Mouse (Mus musculus): ENCODE results near the gene Cit.
"Not testable (repeated sequence)": the region's sequence is repeated elsewhere in the genome, so short reads cannot be mapped to it uniquely, and the experiment has no call there.

The Cit gene

DNA sequence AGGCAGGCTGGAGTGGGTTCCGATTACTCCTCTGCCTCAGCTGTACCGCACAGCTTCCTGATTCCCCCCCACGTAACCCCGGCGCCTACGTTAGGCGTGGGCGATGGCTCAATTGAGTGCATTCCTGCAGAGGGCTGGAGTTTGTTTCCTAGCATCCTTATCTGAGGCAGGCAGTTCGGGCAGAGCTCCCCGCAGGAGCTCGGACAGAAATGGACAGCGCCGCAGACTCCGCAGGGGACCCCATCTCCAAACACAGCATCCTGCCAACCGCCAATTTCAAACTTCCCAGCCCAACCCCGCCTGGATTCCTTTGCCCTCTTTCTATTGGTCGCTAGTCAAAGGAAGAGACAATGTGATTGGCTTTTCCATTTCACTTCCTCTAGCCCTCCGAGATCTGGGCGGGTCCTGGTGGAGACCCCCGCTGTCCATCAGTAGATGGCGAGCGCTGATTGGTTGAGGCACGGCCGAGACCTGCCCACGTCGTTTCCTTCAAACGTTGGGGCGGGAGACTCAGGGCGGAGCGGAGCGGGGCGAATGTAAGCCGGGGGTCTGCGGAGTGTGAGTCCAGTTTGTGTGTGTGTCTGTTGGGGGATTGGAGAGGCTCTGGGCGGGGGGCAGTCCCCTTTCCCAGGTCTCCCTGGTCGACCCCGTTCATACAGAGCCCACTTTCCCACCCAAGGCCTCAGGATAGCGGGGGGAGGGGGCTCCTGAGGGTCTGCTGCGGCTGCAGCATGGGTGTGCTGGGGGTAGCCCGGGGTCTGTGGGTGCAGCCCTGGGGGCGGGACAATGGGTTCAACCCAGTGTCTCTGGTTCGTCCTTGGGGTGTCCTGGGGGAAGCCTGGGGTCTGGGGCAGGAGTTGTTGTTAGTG, at the start of gene Cit:
Gene Cit (plus strand): TSS at position 513 of the 869 bp plus-strand sequence.
- DNase-seq (ENCODE audit: low read depth, low spot score): peak; percentile 98

DNA sequence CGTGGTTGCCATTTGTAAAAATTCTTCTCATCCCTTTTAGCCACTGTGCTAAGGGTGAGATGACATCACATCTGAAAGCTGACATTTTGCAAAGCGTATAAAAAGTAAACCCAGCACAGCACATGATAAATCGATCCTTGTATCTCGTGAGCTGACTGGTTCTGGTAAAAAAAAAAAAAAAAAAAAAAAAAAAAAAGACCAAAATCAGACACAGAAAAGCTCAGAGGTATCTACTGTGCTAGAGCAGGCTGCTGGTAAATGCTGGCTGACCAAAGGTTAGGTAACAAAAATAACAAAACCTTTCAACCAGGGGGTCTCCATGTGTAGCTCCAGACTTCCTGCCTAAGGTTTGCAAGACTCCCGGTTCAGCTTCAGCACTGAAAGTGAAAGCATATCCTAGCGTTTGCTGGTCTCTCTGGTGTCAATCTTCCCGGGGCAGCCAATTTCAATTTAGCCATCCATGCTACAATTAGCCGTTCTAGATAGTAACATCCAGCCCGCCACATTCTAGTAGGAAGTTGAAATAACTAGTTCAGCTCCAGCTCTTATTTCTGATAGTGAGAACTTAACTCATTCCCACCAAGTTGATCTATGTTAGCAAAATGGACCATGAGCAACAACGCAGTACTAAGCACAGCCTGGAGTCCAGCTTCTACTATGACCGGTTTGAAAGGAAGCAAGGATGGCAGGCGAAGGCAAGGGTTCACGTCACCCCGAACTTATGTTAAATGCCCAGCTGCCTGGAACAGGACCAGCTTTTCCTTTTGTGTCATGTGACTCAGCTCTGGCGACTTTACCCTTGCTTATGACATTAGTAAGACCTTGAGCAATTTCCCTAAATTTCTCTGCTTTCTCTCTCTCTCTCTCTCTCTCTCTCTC, 45.8 kb upstream of the Cit start:
- DNase-seq (ENCODE audit: low read depth, low spot score): no peak

DNA sequence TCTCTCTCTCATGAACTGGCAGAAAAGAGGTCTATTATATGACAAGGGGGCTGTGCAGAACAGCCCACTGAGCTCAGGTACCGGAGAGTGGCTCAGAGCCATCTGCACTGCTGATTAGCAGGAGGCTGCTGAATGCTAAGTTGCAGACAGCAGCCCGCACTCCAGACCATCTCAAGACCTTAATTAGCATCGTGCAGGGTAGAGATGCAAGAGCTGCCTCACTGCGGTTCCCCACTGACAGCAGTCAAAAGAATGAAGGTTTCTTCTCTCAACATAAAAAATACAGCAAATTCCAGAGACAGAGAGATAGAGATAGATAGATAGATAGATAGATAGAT, 45.2 kb upstream of the Cit start:
- no peak for DNase-seq (ENCODE audit: low read depth, low spot score)

DNA sequence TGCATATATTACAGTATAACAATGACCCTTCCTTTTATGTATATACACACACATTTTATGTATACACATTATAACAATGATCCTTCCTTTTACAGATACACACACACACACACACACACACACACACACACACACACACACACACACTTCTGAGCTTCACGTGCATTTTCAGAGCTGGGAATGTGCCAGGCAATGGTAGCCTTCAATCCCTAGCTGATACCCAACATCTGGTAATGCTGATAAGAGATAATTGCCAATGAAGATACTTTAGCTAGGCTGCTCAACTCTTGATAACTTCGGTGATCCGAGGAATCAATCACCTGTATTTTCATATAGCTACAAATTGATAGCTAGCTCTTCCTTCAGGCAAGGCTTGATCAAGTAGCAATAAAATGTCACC, 32.8 kb upstream of the Cit start:
- no peak for DNase-seq (ENCODE audit: low read depth, low spot score)

DNA sequence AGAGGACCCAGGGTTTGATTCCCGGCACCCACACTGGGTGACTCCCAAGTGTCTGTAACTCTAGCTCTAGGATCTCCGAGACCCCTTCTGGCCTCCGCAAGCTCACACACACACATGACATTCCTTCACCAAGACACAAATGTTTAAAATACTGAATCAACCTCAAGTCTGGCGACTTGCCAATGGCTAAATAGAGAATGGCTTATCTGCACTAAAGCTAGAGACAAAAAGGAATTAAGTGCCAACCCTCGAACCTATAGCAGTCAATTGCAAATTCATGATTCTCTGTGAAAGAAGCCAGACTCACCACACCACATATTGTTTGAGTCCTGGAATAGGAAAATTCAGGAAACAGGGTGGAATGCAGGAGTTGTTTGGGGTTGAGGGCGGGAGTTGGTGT, 28.1 kb upstream of the Cit start:
- DNase-seq (ENCODE audit: low read depth, low spot score): no peak

DNA sequence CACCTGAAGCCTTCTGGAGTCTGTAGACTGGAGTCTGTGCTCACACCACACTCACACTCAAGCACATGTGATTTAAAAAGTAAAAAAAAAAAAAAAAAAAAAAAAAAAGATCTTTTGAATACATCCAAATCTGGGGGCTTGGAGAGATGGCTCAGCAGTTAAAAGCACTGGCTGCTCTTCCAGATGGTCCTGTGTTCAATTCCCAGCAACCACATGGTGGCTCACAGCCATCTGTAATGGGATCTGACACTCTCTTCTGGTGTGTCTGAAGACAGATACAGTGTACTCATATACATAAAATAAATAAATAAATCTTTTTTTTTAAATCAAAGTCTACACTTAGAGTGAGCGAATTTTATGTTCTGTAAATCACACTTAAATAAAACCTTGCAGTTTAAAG, 27.4 kb upstream of the Cit start:
- DNase-seq (ENCODE audit: low read depth, low spot score): not testable (repeated sequence)

DNA sequence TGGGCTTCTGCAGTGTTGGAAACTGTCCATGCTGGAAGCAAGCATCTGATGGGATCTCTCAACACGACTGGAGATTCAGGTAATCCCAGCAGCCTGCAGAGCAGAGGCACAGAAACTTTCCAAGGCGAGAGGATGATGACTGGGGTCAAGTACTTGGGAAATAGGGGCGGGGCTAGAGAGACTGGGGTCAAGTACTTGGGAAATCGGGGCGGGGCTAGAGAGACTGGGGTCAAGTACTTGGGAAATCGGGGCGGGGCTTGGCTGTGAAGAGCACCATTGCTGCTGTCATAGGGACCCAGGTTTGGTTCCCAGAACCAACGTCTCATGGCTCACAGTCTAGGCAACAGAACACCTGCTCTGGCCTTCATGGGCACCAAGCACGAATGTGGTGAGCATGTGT, 25.1 kb upstream of the Cit start:
- peak; percentile 85 for DNase-seq (ENCODE audit: low read depth, low spot score)

DNA sequence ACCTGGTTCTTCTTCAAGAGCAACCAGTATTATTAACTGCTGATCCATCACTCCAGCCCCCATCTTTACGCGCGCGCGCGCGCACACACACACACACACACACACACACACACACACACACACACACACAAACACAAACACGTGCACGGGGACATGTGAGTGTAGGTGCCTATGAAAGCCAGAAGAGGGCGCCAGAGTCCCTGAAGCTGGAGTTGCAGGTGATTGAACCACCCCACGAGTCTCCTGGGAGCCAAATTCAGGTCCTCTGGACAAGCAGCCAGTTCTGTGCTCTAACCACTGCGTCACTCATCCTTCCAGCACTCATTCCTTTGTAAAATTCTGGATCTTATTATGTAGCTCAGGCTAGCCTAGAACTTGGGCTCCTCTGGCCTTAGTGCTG, 23.9 kb upstream of the Cit start:
- peak; percentile 78 for DNase-seq (ENCODE audit: low read depth, low spot score)

DNA sequence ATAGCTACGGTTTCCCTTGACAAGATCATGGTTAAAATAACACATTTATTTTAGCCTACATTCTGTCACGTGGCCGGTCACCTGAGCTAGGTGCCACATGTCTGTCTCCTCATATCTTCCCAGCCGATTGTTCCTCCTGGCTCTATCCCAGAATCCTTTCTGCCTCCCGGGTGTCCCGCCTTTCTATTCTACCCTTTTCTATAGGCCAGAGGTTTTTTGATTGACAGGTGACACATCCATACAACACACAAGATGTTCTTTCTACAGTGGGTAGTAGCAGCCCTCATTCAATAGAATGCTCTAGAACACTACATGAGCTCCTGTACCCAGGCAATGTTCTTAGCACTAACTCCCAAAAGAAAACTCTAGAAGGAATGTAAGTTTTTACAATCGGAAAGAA, 23.2 kb upstream of the Cit start:
- peak; percentile 64 for DNase-seq (ENCODE audit: low read depth, low spot score)

DNA sequence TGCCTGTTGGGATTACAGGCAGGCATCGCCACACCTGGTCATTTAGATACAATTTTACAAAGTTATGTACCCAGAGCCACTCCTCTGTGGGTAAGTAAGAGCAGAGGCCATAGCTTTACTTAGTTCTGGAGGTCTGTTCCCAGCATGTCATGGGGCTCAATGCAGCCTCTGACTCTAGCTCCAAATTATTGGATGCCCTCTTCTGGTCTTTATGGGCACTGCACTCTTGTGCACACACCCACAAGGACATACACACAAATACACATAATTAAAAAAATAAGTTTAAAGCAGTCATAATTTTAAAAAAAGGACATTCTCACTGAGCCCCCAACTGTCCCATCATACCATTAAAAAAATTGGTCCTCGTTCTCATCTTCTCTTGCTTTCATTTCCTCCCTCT, 12.3 kb upstream of the Cit start:
- no peak for DNase-seq (ENCODE audit: low read depth, low spot score)

DNA sequence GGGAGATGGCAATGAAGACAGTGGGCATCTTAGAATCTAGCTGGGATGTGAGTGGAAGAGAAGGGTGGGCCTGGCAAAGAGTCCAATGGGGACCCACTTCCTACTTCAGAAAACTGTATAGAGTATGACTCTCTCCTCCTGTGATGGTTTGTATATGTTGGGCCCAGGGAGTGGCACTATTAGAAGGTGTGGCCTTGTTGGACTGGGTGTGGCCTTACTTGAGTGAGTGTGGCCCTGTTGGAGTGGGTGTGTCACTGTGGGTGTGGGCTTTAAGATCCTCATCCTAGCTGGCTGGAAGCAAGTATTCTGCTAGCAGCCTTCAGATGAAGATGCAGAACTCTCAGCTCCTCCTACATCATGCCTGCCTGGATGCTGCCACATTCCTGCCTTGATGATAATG, 11.3 kb upstream of the Cit start:
- peak; percentile 38 for DNase-seq (ENCODE audit: low read depth, low spot score)

DNA sequence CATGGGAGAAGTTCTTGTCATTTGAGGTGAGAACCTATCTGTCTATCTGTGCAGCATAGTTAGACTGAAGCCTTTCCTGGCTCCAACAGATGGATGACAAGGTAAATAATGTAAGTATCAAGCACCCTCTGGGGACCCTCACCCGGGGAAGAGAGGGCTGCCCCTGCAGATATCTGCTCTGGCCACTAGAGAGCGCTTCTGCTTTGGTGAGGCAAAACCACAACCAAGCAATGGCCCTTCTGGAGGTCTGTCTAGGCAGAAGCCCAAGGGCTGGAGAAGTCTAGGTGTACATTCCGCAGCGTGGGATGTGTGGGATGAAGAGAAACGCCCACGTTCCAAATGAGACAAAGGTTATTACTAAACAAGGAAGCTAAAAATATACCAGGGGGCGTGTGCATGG, 9.8 kb upstream of the Cit start:
- DNase-seq (ENCODE audit: low read depth, low spot score): peak; percentile 57

DNA sequence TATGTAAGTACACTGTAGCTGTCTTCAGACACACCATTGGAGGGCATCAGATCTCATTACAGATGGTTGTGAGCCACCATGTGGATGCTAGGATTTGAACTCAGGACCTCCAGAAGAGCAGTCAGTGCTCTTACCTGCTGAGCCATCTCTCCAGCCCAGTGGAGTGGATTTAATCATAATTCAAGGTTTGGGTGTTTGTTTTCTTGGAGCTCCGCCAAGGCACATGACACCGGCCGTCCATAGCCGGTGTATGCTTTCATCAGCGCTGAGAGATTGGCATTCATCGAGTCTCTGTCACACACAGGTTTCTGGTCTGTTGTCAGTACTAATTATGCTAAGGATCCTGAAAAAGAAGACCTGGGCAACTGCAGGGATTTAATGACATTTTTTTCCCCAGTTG, 7.0 kb upstream of the Cit start:
- no peak for DNase-seq (ENCODE audit: low read depth, low spot score)

DNA sequence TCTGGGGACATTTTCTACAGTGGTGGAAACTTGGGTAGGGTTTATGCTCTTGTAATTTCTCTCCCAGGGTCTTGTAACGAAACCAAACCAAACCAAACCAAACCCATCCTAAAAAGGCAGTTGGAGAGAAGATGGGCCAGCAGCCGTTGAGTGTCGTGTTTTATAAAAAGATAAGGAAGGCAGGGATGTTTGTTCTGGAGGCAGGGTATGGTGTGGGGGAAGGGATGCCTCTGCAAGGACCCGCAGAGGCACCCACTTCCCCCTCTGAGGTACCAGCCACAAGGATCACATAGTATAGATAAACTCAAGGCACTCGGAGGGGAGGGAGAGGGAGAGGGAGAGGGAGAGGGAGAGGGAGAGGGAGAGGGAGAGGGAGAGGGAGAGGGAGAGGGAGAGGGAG, 4.6 kb upstream of the Cit start:
- DNase-seq (ENCODE audit: low read depth, low spot score): no peak

DNA sequence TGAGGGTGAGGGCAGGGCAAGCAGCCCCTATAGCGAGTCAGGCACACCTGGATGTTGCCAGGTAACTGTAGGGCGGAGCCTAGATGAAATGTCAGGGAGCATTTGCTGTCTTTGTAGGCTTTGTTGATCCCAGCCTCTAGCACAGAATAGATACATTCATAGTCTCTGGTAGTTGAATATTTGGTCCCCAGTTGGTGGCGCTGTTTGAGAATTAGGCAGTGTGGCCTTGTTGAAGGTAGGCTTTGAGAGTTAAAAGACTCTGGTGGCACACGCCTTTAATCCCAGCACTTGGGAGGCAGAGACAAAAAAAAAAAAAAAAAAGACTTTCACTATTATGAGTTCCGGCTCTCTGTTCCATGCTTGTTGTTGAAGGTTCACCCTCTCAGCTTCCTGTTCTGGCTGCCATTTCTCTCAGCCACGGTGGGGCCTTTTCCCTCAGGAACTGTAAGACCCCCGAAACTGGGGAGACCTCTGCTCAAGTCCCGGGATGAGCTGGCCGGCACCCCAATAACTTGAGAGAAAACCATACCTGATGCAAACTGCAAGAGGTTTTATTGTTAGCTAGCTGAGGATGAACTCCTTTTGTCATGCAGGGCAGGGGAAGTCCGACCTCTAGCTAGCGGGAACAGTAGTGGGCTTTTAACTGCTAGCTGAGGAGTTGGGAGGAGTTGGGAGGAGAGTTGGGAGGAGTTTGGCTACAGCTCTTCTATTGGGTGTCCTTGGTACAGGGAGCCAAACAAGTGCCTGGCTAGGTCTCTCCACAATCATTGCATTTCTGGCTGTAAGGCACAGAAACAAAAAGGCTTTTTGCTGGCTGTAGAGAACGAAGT, 3.9 kb upstream of the Cit start:
- peak; percentile 90 for DNase-seq (ENCODE audit: low read depth, low spot score)

DNA sequence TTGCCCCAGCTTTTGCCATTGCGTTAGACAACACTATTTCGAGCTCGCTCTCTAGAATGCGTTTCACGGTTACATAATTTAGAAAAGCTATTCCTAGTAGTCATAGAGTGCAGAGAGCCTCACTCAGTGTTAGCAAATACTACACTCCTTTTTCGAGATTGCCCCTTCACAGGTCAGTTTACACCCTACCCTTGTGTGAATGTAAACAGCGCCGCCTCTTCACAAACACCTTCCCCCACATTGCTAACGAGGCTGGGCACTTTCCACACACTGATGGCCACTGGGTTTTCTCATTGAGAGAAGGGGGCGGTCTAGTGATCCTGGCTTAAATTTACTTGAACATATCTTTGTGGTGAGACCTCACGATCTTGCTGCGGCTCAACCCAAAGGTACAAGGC, 711 bp upstream of the Cit start:
- no peak for DNase-seq (ENCODE audit: low read depth, low spot score)

DNA sequence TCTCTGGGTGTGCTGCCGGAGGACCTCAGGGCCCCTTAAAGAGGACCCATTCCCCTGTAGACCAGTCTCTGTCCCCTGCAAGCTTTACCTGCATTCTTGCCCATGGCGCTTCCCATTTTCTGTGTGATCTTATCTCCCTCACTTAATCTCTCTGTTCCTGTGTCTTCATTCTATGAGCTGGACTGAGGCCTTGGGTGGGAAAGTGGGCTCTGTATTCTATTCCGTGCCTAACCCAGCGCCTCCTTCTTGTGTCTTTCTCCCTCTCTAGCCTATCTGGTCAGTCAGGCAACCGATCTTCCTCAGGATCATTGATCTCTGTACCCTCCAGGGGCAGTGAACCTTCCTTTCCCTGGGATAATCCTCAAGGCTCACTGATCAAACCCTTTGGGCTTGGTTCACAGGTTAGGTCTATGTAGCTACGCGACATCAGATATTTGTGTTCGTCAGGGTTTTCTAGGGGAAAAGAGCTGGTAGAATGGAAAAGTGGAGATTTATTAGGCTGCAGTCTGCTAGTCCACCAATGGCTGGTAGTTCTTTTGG, 627 bp downstream of the Cit start:
- DNase-seq (ENCODE audit: low read depth, low spot score): no peak

DNA sequence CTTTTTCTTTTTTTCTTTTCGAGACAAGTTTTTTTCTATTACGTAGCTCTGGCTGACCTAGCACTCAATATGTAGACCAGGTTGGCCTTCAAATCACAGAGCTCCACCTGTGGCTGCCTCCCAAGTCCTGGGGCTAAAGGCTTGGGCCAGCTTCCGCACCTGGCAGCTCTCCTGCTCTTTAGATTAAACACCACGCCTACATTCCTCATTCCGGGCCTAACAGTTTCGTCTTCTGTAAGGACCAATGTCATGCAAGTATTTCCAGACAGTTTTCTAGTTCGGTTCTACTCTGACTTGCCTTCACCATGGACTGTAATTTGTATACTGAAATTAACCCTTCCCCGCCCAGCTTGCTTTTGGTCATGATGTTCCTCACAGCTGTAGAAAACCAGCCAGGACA, 2.1 kb downstream of the Cit start:
- peak; percentile 50 for DNase-seq (ENCODE audit: low read depth, low spot score)

DNA sequence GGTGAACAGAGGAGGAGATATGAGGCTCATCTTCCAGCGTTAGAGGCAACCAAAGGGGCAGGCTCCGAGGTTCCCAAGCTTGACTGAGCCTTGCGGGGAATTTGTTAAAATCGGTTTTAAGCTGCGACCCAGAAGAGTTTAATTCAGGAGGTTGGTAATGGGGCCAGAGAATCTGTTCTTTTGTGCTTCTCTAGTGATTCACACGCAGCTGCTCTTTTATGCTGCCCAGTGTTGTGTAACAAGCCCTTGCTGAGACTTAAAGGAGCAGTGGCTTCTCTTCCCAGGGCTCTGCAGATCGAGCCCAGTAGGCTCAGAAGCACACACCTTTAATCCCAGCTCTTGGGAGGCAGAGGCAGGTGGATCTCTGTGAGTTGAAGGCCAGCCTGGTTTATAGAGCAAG, 3.4 kb downstream of the Cit start:
- DNase-seq (ENCODE audit: low read depth, low spot score): no peak

DNA sequence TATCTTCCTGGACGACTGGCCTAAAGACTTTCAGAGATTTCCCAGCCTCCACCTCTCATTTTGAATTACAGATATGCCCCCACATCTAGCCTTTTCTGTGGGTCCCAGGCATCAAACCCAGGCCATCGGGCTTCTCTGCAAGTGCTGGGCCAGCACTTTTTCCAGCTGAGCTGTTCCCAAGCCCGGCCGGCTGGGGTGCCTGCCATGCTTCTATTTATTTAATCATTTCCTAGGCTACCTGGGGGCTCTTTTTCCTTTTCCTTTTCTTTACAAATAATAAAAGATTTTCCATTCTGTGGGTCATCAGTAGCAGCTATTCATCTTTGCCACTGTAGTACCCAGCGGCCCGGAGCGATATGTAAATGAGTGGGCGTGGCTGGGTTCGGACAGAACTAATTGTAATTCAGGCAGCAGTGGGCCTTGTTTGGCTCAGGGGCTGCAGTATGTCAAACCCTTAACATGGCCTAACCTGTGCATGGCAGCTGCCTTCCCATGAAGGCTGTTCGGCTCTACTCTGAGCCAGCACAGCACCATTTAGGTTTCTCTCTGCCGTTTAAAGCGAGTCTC, 4.3 kb downstream of the Cit start:
- DNase-seq (ENCODE audit: low read depth, low spot score): peak; percentile 44

DNA sequence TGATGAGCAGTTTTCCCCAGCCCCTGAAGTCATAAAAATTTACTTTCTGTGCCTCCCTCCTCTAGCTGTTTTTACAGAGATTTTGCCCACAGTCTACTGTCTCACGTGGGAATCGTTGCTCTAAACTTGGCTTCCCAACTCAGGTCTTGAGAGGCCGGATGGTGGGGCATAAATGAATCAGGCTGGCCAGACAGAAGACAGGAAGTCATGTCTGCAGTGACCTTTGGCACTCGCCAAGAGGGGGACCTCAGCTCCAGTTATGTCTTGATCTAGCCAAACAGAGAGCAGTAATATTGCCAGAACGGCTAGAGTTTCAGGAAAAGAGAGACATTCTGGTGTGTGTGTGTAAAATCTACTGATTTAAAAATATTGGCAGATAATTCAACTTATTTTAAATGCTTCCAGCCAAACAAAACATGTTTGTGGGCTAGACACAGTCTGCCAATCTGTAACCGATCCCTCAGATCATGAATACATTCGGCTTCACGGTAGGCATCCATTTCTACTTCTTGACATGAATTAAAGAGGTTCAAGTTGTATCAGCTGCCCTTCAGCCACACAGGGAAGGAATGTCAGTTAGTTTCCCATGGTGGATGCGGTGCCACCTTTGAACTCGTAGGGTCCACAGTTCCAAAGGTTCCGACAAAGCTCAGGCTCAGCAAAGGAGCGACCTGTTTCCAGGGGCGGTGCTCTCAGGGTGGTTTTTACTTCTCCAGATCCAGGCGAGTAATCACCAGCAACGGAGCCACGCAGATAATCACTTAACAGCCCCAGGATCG, 5.4 kb downstream of the Cit start:
- no peak for DNase-seq (ENCODE audit: low read depth, low spot score)

Measured in ES-CJ7 (cell line).